Mouse (Mus musculus) limb, embryonic 12.5 days (tissue): Measurements from ENCODE around the gene Me1. TPM values are rescaled to one million over a fixed set of nuclear protein-coding genes. Genes with fewer than 3 reads are reported as not detected.

Experiments
- ATAC-seq: fragments of 200-750 bp; cut with Nextera tagmentation; 2 replicates; pipeline ENCODE4 v1.8.0; 2017; ENCODE audit warnings: low read depth, moderate TSS enrichment; ENCODE audit not compliant: insufficient number of reproducible peaks, insufficient read depth, low FRiP score, low TSS enrichment
- H3K27ac ChIP-seq: fragments of 300-500 bp; sonication (generic); 2 replicates; pipeline ENCODE4 v1.5.1; 2016; ENCODE audit warnings: mild to moderate bottlenecking, moderate library complexity
- H3K27me3 ChIP-seq: fragments of 300-500 bp; sonication (generic); 2 replicates; pipeline ENCODE4 v1.6.1; 2016; ENCODE audit warnings: mild to moderate bottlenecking, moderate library complexity
- H3K36me3 ChIP-seq: fragments of 300-500 bp; sonication (generic); 2 replicates; pipeline ENCODE4 v1.6.1; 2016; ENCODE audit warnings: mild to moderate bottlenecking, moderate library complexity
- H3K4me1 ChIP-seq: fragments of 300-500 bp; sonication (generic); replicated peaks from 2 replicates; pipeline ENCODE4 v1.6.1; 2016
- H3K4me2 ChIP-seq: fragments of 300-500 bp; sonication (generic); 2 replicates; pipeline ENCODE4 v1.6.1; 2016; ENCODE audit warnings: mild to moderate bottlenecking, moderate library complexity
- H3K4me3 ChIP-seq: fragments of 300-500 bp; sonication (generic); replicated peaks from 2 replicates; pipeline ENCODE4 v1.5.1; 2016; ENCODE audit warnings: mild to moderate bottlenecking
- H3K9ac ChIP-seq: fragments of 300-500 bp; sonication (generic); replicated peaks from 2 replicates; pipeline ENCODE4 v1.6.1; 2016; ENCODE audit warnings: mild to moderate bottlenecking, moderate library complexity
- H3K9me3 ChIP-seq: fragments of 300-500 bp; sonication (generic); 2 replicates; pipeline ENCODE4 v1.6.1; 2016; ENCODE audit warnings: mild to moderate bottlenecking, moderate library complexity
- WGBS: fragments of 180-500 bp; shearing (Covaris S2); methylation state at CpG from one replicate; pipeline ENCODE4 v1.1.7; 2016; 5-methylcytosine and 5-hydroxymethylcytosine counted together
- polyA plus RNA-seq: library from polyadenylated mRNA; unstranded; fragments of >200 nt; fragmentation: Nextera tagmentation; extraction: Ambion mirVana; gene quantifications from 2 replicates; pipeline ENCODE4 v1.2.1, GENCODE M21; 2016

Me1 gene
- polyA plus RNA-seq, 1 experiment from 2014 or later, result 16.8 TPM

GRCm38 (mm10) chr9:86534071-86534470 lies 161.7 kb downstream of the Me1 start:
- no peaks in the 10 kb centered on the region for H3K27me3 ChIP-seq
- H3K4me1 ChIP-seq, result no peaks in the 10 kb centered on the region
- no peak for ATAC-seq
- H3K36me3 ChIP-seq, result peaks cover 31% of the 10 kb centered on the region
- no peak overlapping the region for H3K27ac ChIP-seq
- no peaks in the 10 kb centered on the region for H3K9me3 ChIP-seq
- no peak overlapping the region for H3K4me2 ChIP-seq
- H3K4me3 ChIP-seq, result no peak overlapping the region
- H3K9ac ChIP-seq, result no peak overlapping the region
- 85% methylated on average over 5 of the region's 5 CpGs for WGBS

Other genes with a start within 250 kb of the Me1 start
- 6.2 and 7.4 TPM in 2 replicates for gene Ube2cbp, start 231.0 kb downstream of the Me1 start, polyA plus RNA-seq
- 16.6 and 17.2 TPM in 2 replicates for gene Dop1a, start 228.8 kb downstream of the Me1 start, polyA plus RNA-seq
- 34.7 and 35.2 TPM in 2 replicates for gene Pgm3, start 124.1 kb downstream of the Me1 start, polyA plus RNA-seq
- gene Rwdd2a, start 124.0 kb downstream of the Me1 start, polyA plus RNA-seq, result 1.9 and 2.2 TPM in 2 replicates
- gene Prss35, start 47.7 kb upstream of the Me1 start, polyA plus RNA-seq, result 14.6 and 16.5 TPM in 2 replicates
- 5.6 and 5.8 TPM in 2 replicates for gene Snap91, start 184.7 kb upstream of the Me1 start, polyA plus RNA-seq